Mouse (Mus musculus) forebrain, embryonic 16.5 days (tissue): Measurements from ENCODE around the gene Dmbt1. TPM values are rescaled to one million over a fixed set of nuclear protein-coding genes. Genes with fewer than 3 reads are reported as not detected.

Experiments used
- ATAC-seq: fragments of 200-750 bp; cut with Nextera tagmentation; 2 replicates; pipeline ENCODE4 v1.8.0; 2017; ENCODE audit warnings: mild to moderate bottlenecking, moderate library complexity
- H3K27ac ChIP-seq: fragments of 300-500 bp; sonication (generic); 2 replicates; pipeline ENCODE4 v1.5.1; 2014; ENCODE audit warnings: low read length, control low read depth
- H3K27me3 ChIP-seq: fragments of 300-500 bp; sonication (generic); replicated peaks from 2 replicates; pipeline ENCODE4 v1.6.1; 2014; ENCODE audit warnings: low read length; ENCODE audit not compliant: control insufficient read depth, insufficient read depth
- H3K36me3 ChIP-seq: fragments of 300-500 bp; sonication (generic); 2 replicates; pipeline ENCODE4 v1.6.1; 2014; ENCODE audit not compliant: control insufficient read depth, insufficient read depth
- H3K4me1 ChIP-seq: fragments of 300-500 bp; sonication (generic); replicated peaks from 2 replicates; pipeline ENCODE4 v1.6.1; 2014; ENCODE audit warnings: low read length; ENCODE audit not compliant: control insufficient read depth, insufficient read depth
- H3K4me2 ChIP-seq: fragments of 300-500 bp; sonication (generic); 2 replicates; pipeline ENCODE4 v1.6.1; 2014; ENCODE audit warnings: mild to moderate bottlenecking, low read length, control low read depth
- H3K4me3 ChIP-seq: fragments of 300-500 bp; sonication (generic); replicated peaks from 2 replicates; pipeline ENCODE4 v1.5.1; 2014; ENCODE audit warnings: mild to moderate bottlenecking, low read length, control low read depth
- H3K9ac ChIP-seq: fragments of 300-500 bp; sonication (generic); replicated peaks from 2 replicates; pipeline ENCODE4 v1.6.1; 2014; ENCODE audit warnings: low read depth, low read length, control low read depth
- H3K9me3 ChIP-seq: fragments of 300-500 bp; sonication (generic); 2 replicates; pipeline ENCODE4 v1.6.1; 2016; ENCODE audit warnings: low read length; ENCODE audit not compliant: control insufficient read depth
- WGBS: fragments of 180-500 bp; shearing (Covaris S2); extraction: QIAGEN DNeasy Blood & Tissue Kit; methylation state at CpG from one replicate; pipeline ENCODE4 v1.1.7; 2014; 5-methylcytosine and 5-hydroxymethylcytosine counted together
- polyA plus RNA-seq: library from polyadenylated mRNA; unstranded; fragments of >200 nt; fragmentation: Nextera tagmentation; extraction: Ambion mirVana; gene quantifications from 2 replicates; pipeline ENCODE4 v1.2.1, GENCODE M21; 2015

Gene Dmbt1
- not detected in 2 replicates for polyA plus RNA-seq

DNA sequence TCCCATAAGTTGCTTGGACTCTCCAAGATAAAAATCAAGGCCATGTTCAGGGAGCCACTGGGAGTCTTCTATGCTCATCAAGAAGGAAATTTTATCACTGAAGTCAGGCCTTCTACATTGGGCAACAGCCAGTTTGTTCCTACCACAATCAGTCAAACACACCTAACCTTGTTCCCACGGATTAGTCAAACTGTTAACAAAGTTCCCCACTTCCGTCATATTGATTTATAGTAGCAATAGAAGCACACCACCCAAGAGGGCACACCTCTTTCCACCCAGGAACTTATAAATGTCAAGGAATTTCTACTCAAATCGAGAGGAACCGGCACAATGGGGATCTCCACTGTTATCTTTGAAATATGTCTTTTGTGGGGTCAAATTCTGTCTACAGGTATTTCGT lies at the start of gene Dmbt1:
Dmbt1 (plus strand) TSS at position 299 of the 400 bp plus-strand sequence.
- WGBS, result 91% methylated on average over 5 of the region's 5 CpGs
- Histone ChIP-seq H3K4me2 (no peak within 1 kb of the TSS), H3K4me3 (no peak within 1 kb of the TSS), H3K27ac (no peak within 1 kb of the TSS), H3K27me3 (no peaks in the 10 kb centered on the region), H3K4me1 (no peaks in the 10 kb centered on the region), H3K9me3 (no peaks in the 10 kb centered on the region), H3K9ac (no peak within 1 kb of the TSS), H3K36me3 (no peaks in the 10 kb centered on the region)
- ATAC-seq, result no peak

DNA sequence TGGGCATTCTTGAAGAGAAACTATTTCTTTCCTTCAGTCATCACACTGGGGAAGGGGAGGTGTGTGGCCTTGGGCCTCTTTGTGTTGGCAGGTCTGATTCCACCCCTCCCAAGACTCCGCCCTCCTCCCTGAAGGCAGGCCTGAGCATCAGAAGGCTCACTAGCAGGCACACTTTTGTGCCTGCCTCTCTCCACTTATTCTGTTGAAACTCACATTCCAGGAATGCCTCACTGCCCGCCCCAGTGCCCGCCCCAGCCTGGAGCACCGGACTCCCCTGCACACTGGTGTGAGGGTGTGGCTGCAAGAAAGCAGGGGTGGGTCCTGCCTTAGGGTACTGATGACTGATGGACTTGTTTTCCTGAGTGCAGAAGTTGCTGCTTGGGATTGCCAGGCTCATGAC lies 49.5 kb upstream of the Dmbt1 start:
- Histone ChIP-seq H3K4me2 (no peak overlapping the region), H3K27ac (no peak overlapping the region), H3K4me3 (no peak overlapping the region), H3K36me3 (no peaks in the 10 kb centered on the region), H3K27me3 (no peaks in the 10 kb centered on the region), H3K9me3 (no peaks in the 10 kb centered on the region), H3K9ac (no peak overlapping the region), H3K4me1 (peaks cover 23% of the 10 kb centered on the region)
- WGBS, result 33% methylated on average over 4 of the region's 4 CpGs
- ATAC-seq, result no peak

DNA sequence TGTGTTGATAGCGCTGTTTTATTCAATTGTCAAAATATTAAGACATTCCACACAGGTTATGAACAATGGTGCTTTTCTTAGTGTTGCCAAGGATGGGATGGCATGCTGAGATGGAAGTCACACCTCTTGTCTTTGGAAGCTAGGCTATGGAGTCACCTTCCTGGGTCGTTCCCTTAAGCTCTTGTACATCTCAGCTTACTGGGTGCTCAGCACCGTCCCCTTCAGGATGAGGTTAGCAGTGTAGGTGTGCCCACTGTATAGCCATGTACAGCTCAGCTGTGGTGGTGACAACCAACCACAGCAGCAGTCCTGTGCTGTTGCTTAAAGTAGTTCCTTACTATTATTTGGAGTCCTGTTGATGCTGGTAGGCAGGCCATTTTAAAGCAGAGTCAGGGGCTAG lies 49.0 kb upstream of the Dmbt1 start:
- ATAC-seq, result no peak; the same call in 1 of the 2 replicates
- Histone ChIP-seq H3K9ac (no peak overlapping the region), H3K36me3 (no peaks in the 10 kb centered on the region), H3K27me3 (no peaks in the 10 kb centered on the region), H3K4me2 (no peak overlapping the region), H3K4me3 (no peak overlapping the region), H3K4me1 (peaks cover 18% of the 10 kb centered on the region), H3K27ac (no peak overlapping the region), H3K9me3 (no peaks in the 10 kb centered on the region)
- 66% methylated on average over 3 of the region's 3 CpGs for WGBS

GRCm38 (mm10) chr7:130984294-130984693 lies 47.6 kb upstream of the Dmbt1 start:
- Histone ChIP-seq H3K9ac (no peak overlapping the region), H3K4me2 (no peak overlapping the region), H3K9me3 (no peaks in the 10 kb centered on the region), H3K27me3 (no peaks in the 10 kb centered on the region), H3K27ac (peak overlapping the region; percentile 42), H3K4me3 (no peak overlapping the region), H3K36me3 (no peaks in the 10 kb centered on the region), H3K4me1 (peaks cover 4% of the 10 kb centered on the region; the same call in 1 of the 2 replicates)
- ATAC-seq, result no peak
- 85% methylated on average over 7 of the region's 7 CpGs for WGBS

DNA sequence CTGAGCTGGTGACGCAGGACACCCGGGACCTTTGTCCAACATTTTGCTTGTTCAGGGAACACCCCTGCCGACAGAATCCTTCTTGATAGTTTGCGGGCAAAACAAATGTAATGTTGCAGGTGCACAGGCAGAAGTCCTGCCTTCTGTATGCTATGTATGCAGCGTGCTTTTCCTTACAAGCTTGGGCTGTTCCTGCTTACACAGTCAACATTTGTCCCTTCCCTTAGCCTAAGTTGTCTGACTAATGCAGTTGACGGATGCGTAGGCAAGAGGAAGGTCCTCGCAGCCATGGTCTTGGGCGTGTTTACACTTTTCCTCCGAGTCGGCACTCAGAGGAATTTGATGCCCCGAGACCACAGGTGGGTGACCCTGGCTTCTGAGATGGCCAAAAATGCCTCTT lies 46.7 kb upstream of the Dmbt1 start:
- H3K4me1 ChIP-seq, result no peaks in the 10 kb centered on the region
- no peak for ATAC-seq
- no peaks in the 10 kb centered on the region for H3K27me3 ChIP-seq
- no peak overlapping the region for H3K4me2 ChIP-seq
- H3K9ac ChIP-seq, result no peak overlapping the region
- no peaks in the 10 kb centered on the region for H3K36me3 ChIP-seq
- no peak overlapping the region for H3K27ac ChIP-seq
- 94% methylated on average over 12 of the region's 12 CpGs for WGBS
- no peak overlapping the region for H3K4me3 ChIP-seq
- no peaks in the 10 kb centered on the region for H3K9me3 ChIP-seq

DNA sequence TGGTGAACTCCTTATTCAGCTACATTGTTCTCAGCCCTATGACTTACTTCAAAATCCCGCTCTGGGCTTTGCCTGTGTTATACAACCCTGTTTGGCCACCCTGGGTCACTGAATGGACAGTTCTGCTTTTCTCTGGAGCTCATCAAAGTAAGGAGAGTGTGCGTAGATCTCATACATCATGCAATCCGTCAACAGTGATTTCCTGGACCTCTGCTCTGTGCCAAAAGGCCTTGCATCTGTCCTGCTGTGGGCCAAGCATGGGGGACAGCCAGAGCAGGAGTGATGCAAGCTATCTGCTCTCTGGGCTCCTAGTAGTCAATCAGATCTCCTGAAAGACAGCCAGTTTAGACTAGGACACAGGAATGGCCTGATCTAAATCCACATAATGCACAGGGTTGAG lies 46.1 kb upstream of the Dmbt1 start:
- ATAC-seq, result no peak
- Histone ChIP-seq H3K27ac (no peak overlapping the region), H3K4me2 (no peak overlapping the region), H3K4me1 (no peaks in the 10 kb centered on the region), H3K4me3 (no peak overlapping the region), H3K36me3 (no peaks in the 10 kb centered on the region), H3K9me3 (no peaks in the 10 kb centered on the region), H3K27me3 (no peaks in the 10 kb centered on the region), H3K9ac (no peak overlapping the region)
- 85% methylated on average over 3 of the region's 3 CpGs for WGBS

- no peak overlapping the region for H3K27ac ChIP-seq
- H3K9ac ChIP-seq, result no peak overlapping the region
- no peak for ATAC-seq
- no peaks in the 10 kb centered on the region for H3K9me3 ChIP-seq
- no peaks in the 10 kb centered on the region for H3K27me3 ChIP-seq
- no peak overlapping the region for H3K4me3 ChIP-seq
- H3K36me3 ChIP-seq, result no peaks in the 10 kb centered on the region
- H3K4me2 ChIP-seq, result no peak overlapping the region
- H3K4me1 ChIP-seq, result no peaks in the 10 kb centered on the region
- WGBS, result 62% methylated on average over 5 of the region's 5 CpGs
Observed at GRCm38 (mm10) chr7:130988146-130988545, 43.7 kb upstream of the Dmbt1 start.

GRCm38 (mm10) chr7:130989371-130989770 lies 42.5 kb upstream of the Dmbt1 start:
- ATAC-seq, result no peak
- Histone ChIP-seq H3K9ac (no peak overlapping the region), H3K27ac (no peak overlapping the region), H3K4me3 (no peak overlapping the region), H3K4me2 (no peak overlapping the region), H3K4me1 (no peaks in the 10 kb centered on the region), H3K9me3 (no peaks in the 10 kb centered on the region), H3K27me3 (no peaks in the 10 kb centered on the region), H3K36me3 (no peaks in the 10 kb centered on the region)
- WGBS, result 51% methylated on average over 3 of the region's 3 CpGs

GRCm38 (mm10) chr7:130991174-130991789 lies 40.6 kb upstream of the Dmbt1 start:
- ATAC-seq, result no peak
- WGBS, result 82% methylated on average over 13 of the region's 13 CpGs
- Histone ChIP-seq H3K36me3 (no peaks in the 10 kb centered on the region), H3K9me3 (peaks cover 2% of the 10 kb centered on the region; the same call in 1 of the 2 replicates), H3K4me2 (no peak overlapping the region), H3K27me3 (no peaks in the 10 kb centered on the region), H3K4me3 (no peak overlapping the region), H3K4me1 (no peaks in the 10 kb centered on the region), H3K27ac (no peak overlapping the region), H3K9ac (no peak overlapping the region)

- no peak overlapping the region for H3K27ac ChIP-seq
- no peak for ATAC-seq
- H3K4me1 ChIP-seq, result no peaks in the 10 kb centered on the region
- no peaks in the 10 kb centered on the region for H3K27me3 ChIP-seq
- H3K4me3 ChIP-seq, result no peak overlapping the region
- H3K9ac ChIP-seq, result no peak overlapping the region
- 53% methylated on average over 8 of the region's 8 CpGs for WGBS
- H3K36me3 ChIP-seq, result no peaks in the 10 kb centered on the region
- H3K9me3 ChIP-seq, result peaks cover 2% of the 10 kb centered on the region; the same call in 1 of the 2 replicates
- no peak overlapping the region for H3K4me2 ChIP-seq
Observed at GRCm38 (mm10) chr7:130993907-130994306, 37.9 kb upstream of the Dmbt1 start.
